Mouse (Mus musculus): ENCODE measurements around the gene Cct4. TPM values are rescaled to one million over a fixed set of nuclear protein-coding genes. Genes with fewer than 3 reads are reported as not detected.

Gene Cct4
- polyA plus RNA-seq, 1 experiment from 2014 or later, result 422 TPM

- Histone ChIP-seq H3K4me3 (peak overlapping the region; percentile 90), H3K27ac (replicated peaks) (peak overlapping the region; percentile 99), H3K4me1 (peaks cover 16% of the 10 kb centered on the region), H3K9me3 (no peaks in the 10 kb centered on the region), H3K27me3 (replicated peaks; ENCODE audit: low read depth, poor library complexity, severe bottlenecking) (no peaks in the 10 kb centered on the region), H3K36me3 (replicated peaks) (peaks cover 23% of the 10 kb centered on the region)
- no peak for DNase-seq (ENCODE audit: low spot score)
- WGBS, result 50% methylated on average over 1 of the region's 1 CpGs
Measured at GRCm38 (mm10) chr11:22989786-22990185, 533 bp upstream of the Cct4 start.

DNA sequence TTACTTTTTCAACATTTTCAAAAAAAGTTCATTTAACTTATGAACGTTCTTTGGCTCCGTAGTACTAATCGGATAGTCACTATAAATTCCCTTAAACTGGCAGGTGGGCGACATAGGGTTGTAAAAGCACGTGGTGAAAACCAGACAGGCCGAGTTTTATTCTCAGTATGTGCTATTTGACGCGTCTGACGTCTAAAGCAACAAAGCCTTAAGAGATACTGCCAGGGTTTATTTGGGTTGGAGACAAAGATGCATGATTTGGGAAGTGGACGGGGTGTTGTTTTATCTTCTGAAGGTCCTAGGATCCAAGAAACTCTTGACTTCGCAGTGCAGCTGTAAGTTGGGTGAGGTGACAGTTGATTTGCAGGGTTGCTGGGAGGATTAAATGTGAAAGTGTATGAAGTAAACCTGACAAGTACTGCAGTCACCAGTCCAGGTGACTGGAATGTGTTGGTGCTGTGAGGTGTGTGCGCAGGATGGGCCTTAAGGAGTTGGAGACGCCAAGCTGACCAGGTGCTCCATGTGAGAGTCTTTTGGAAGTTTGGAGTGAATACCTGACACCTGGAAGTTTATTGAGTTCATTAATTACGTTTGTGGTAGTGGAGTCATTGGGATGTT is 1.0 kb downstream of the Cct4 start:
- DNase-seq (ENCODE audit: low spot score), result no peak
- Histone ChIP-seq H3K27me3 (replicated peaks; ENCODE audit: low read depth, poor library complexity, severe bottlenecking) (no peaks in the 10 kb centered on the region), H3K4me3 (peak overlapping the region; percentile 90), H3K36me3 (replicated peaks) (peaks cover 39% of the 10 kb centered on the region), H3K9me3 (no peaks in the 10 kb centered on the region), H3K27ac (replicated peaks) (peak overlapping the region; percentile 99), H3K4me1 (peaks cover 16% of the 10 kb centered on the region)
- WGBS, result 12% methylated on average over 14 of the region's 14 CpGs

GRCm38 (mm10) chr11:22994271-22994670 is 4.0 kb downstream of the Cct4 start:
- Histone ChIP-seq H3K4me3 (no peak overlapping the region), H3K36me3 (replicated peaks) (peaks cover 68% of the 10 kb centered on the region), H3K27me3 (replicated peaks; ENCODE audit: low read depth, poor library complexity, severe bottlenecking) (no peaks in the 10 kb centered on the region), H3K4me1 (peaks cover 16% of the 10 kb centered on the region), H3K27ac (replicated peaks) (no peak overlapping the region), H3K9me3 (no peaks in the 10 kb centered on the region)
- WGBS, result 94% methylated on average over 2 of the region's 2 CpGs
- no peak for DNase-seq (ENCODE audit: low spot score)

DNA sequence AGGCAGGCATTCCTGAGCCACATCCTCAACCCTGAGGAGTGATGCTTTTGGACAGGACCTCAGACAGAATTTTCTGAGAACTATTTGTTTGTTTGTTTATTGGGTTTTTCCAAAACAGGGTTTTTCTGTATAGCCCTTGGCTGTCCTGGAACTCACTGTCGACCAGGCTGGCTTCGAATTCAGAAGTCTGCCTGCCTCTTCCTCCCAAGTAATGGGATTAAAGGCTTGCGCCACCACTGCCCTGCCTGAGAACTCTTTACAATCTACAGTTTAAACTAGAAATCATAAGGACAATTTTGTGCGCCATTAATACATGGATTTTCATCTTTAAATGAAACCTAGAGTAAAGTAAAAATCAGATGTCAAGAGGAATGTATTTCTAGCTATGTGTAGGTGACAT is 5.1 kb downstream of the Cct4 start:
- WGBS, result 92% methylated on average over 4 of the region's 4 CpGs

GRCm38 (mm10) chr11:22998308-22998707 is 8.0 kb downstream of the Cct4 start:
- DNase-seq (ENCODE audit: low spot score), result no peak
- no peak overlapping the region for H3K27ac ChIP-seq (replicated peaks)
- WGBS, result 85% methylated on average over 1 of the region's 1 CpGs
- no peaks in the 10 kb centered on the region for H3K4me1 ChIP-seq
- H3K4me3 ChIP-seq, result no peak overlapping the region
- peaks cover 100% of the 10 kb centered on the region for H3K36me3 ChIP-seq (replicated peaks)
- H3K27me3 ChIP-seq (replicated peaks; ENCODE audit: low read depth, poor library complexity, severe bottlenecking), result no peaks in the 10 kb centered on the region
- no peaks in the 10 kb centered on the region for H3K9me3 ChIP-seq

More for the DNA sequence above, 5.1 kb downstream of the Cct4 start:
- H3K9me3 ChIP-seq, result no peaks in the 10 kb centered on the region
- no peak overlapping the region for H3K4me3 ChIP-seq
- peaks cover 12% of the 10 kb centered on the region for H3K4me1 ChIP-seq
- DNase-seq (ENCODE audit: low spot score), result no peak
- peaks cover 80% of the 10 kb centered on the region for H3K36me3 ChIP-seq (replicated peaks)
- no peak overlapping the region for H3K27ac ChIP-seq (replicated peaks)
- H3K27me3 ChIP-seq (replicated peaks; ENCODE audit: low read depth, poor library complexity, severe bottlenecking), result no peaks in the 10 kb centered on the region

GRCm38 (mm10) chr11:23005276-23005675 is 15.0 kb downstream of the Cct4 start:
- Histone ChIP-seq H3K9me3 (no peaks in the 10 kb centered on the region), H3K4me3 (no peak overlapping the region), H3K36me3 (replicated peaks) (peaks cover 59% of the 10 kb centered on the region), H3K27me3 (replicated peaks; ENCODE audit: low read depth, poor library complexity, severe bottlenecking) (no peaks in the 10 kb centered on the region), H3K4me1 (peaks cover 6% of the 10 kb centered on the region), H3K27ac (replicated peaks) (no peak overlapping the region)
- DNase-seq (ENCODE audit: low spot score), result no peak
- 88% methylated on average over 1 of the region's 1 CpGs for WGBS

- Histone ChIP-seq H3K9me3 (no peaks in the 10 kb centered on the region), H3K4me3 (peak overlapping the region; percentile 73), H3K27me3 (replicated peaks; ENCODE audit: low read depth, poor library complexity, severe bottlenecking) (no peaks in the 10 kb centered on the region), H3K27ac (replicated peaks) (peak overlapping the region; percentile 88; the same call in 1 of the 2 replicates), H3K4me1 (peaks cover 6% of the 10 kb centered on the region), H3K36me3 (replicated peaks) (peaks cover 41% of the 10 kb centered on the region)
- no peak for DNase-seq (ENCODE audit: low spot score)
- 8% methylated on average over 6 of the region's 6 CpGs for WGBS
Measured at GRCm38 (mm10) chr11:23007166-23007480, 16.8 kb downstream of the Cct4 start.

DNA sequence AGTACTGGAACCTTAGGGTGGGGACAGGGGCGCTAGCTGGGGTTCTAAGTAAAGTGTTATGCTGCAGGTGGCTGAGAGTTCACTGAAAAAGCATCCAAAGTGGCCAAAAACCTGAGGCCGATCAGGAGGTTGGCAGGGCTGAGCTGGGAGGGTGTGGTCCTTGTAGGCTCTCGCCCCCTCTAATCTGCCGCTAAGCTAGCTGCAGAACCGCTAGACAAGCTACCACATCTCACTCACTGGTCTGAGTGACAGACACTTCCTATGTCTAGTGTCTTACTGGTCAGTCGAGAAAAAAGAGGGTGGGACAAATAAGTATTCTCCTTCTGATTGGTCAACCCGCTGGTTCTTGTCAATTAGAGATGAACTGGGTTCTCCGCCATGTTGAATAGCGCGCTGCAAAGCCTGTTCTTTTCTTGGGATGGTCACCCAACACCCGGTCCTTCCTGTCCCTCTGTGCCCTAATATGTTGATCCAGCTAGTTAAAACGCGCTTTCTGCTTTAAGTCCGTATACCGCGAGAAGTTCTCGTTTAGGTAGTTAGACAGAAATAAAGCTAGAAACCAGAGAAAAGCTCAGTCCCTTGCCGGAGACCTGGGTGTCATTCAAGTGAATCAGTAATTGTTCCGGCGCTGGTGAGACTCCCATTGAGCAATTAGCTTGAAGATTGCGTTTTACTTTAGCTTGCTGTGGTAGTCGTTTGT is 17.3 kb downstream of the Cct4 start, which contains the start of gene Fam161a:
TSS of gene Fam161a (plus strand) at position 51 of the 700 bp plus-strand sequence.
- Histone ChIP-seq H3K36me3 (replicated peaks) (peaks cover 36% of the 10 kb centered on the region), H3K4me1 (peaks cover 6% of the 10 kb centered on the region), H3K27me3 (replicated peaks; ENCODE audit: low read depth, poor library complexity, severe bottlenecking) (no peaks in the 10 kb centered on the region), H3K4me3 (peak within 1 kb of the TSS; percentile 73), H3K9me3 (no peaks in the 10 kb centered on the region), H3K27ac (replicated peaks) (peak within 1 kb of the TSS; percentile 88)
- under 1% methylated on average over 22 of the region's 22 CpGs for WGBS
- peak; percentile 74 for DNase-seq (ENCODE audit: low spot score)

- H3K4me1 ChIP-seq, result peaks cover 6% of the 10 kb centered on the region
- H3K4me3 ChIP-seq, result peak overlapping the region; percentile 73
- DNase-seq (ENCODE audit: low spot score), result peak; percentile 92
- H3K27me3 ChIP-seq (replicated peaks; ENCODE audit: low read depth, poor library complexity, severe bottlenecking), result no peaks in the 10 kb centered on the region
- H3K9me3 ChIP-seq, result no peaks in the 10 kb centered on the region
- H3K27ac ChIP-seq (replicated peaks), result peak overlapping the region; percentile 88
- H3K36me3 ChIP-seq (replicated peaks), result peaks cover 29% of the 10 kb centered on the region
- WGBS, result under 1% methylated on average over 40 of the region's 40 CpGs
Measured at GRCm38 (mm10) chr11:23008181-23008823, 18.0 kb downstream of the Cct4 start.

- Histone ChIP-seq H3K36me3 (replicated peaks) (peaks cover 24% of the 10 kb centered on the region), H3K4me3 (peak overlapping the region; percentile 73), H3K4me1 (peaks cover 6% of the 10 kb centered on the region), H3K9me3 (no peaks in the 10 kb centered on the region), H3K27me3 (replicated peaks; ENCODE audit: low read depth, poor library complexity, severe bottlenecking) (no peaks in the 10 kb centered on the region), H3K27ac (replicated peaks) (peak overlapping the region; percentile 88; the same call in 1 of the 2 replicates)
- no peak for DNase-seq (ENCODE audit: low spot score)
- 47% methylated on average over 4 of the region's 4 CpGs for WGBS
Measured at GRCm38 (mm10) chr11:23008824-23009200, 18.5 kb downstream of the Cct4 start.

DNA sequence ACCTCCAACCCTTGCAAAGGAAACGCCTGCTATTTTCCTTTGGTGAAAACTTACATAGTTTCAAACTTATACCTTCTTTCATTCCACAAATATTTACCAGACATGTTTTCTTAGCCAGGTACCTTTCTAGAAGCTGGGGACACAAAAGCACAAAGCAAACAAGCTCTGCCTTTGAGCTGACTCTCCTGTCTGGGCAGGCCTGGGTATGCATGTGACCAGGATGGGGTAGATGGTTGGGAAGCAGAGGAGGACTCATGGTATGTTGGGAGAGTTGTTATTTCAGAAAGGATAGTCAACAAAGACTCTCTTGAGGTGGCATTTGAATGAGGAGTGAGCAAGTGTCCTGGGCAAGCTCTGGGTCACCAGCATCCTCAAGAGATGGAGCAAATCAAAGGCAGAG is 22.8 kb downstream of the Cct4 start:
- H3K4me1 ChIP-seq, result no peaks in the 10 kb centered on the region; the same call in 1 of the 2 replicates
- no peaks in the 10 kb centered on the region for H3K36me3 ChIP-seq (replicated peaks)
- DNase-seq (ENCODE audit: low spot score), result no peak
- 72% methylated on average over 1 of the region's 1 CpGs for WGBS
- no peak overlapping the region for H3K4me3 ChIP-seq
- H3K27ac ChIP-seq (replicated peaks), result no peak overlapping the region
- no peaks in the 10 kb centered on the region for H3K27me3 ChIP-seq (replicated peaks; ENCODE audit: low read depth, poor library complexity, severe bottlenecking)
- no peaks in the 10 kb centered on the region for H3K9me3 ChIP-seq

DNA sequence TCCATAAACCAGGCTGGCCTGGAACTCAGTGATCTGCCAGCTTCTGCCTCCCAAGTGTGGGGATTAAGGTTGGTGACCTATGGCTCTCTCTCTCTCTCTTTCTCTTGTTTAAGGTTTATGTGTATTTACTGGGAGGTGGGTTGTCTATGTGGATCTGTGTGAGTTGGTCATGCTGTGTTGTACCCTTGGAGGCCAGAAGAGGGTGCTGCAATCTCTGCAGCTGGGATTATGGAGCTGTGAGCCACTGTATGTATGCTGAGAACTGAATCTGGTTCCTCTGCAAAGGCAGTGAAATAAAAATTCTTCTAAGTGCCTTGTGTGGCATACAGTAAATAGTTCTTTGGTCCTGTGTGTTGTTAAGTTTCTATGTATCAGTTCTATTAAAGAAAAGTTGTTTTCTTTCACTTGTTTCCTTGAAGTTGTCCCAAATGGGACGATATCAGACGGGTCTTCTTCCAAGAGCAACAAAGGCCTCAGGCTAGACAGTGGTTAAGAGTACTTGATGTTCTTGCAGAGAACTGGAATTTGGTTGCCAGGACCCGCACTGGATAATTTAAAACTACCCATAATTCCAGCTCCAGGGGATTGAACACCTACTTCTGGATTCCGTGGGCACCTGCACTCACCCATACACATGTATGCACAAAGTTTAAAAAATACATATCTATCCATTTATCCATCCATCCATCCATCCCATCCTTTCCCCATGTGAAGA is 23.4 kb downstream of the Cct4 start:
- WGBS, result 89% methylated on average over 4 of the region's 4 CpGs
- no peak overlapping the region for H3K4me3 ChIP-seq
- DNase-seq (ENCODE audit: low spot score), result peak; percentile 27

More for the DNA sequence above, 23.4 kb downstream of the Cct4 start:
- H3K4me1 ChIP-seq, result no peaks in the 10 kb centered on the region; the same call in 1 of the 2 replicates
- H3K36me3 ChIP-seq (replicated peaks), result no peaks in the 10 kb centered on the region
- no peak overlapping the region for H3K27ac ChIP-seq (replicated peaks)
- H3K27me3 ChIP-seq (replicated peaks; ENCODE audit: low read depth, poor library complexity, severe bottlenecking), result no peaks in the 10 kb centered on the region
- no peaks in the 10 kb centered on the region for H3K9me3 ChIP-seq
